Mouse (Mus musculus) hindbrain, embryonic 11.5 days (tissue): ENCODE data around the gene Dcun1d5. TPM values are rescaled to one million over a fixed set of nuclear protein-coding genes. Genes with fewer than 3 reads are reported as not detected.

Experiments
- polyA plus RNA-seq: library from polyadenylated mRNA; unstranded; fragments of >200 nt; fragmentation: Nextera tagmentation; extraction: Ambion mirVana; gene quantifications from 2 replicates; pipeline ENCODE4 v1.2.1, GENCODE M21; 2014

Dcun1d5 gene
- polyA plus RNA-seq, 1 experiment from 2014 or later = 147 TPM

Other genes starting within 250 kb of the Dcun1d5 start
- 28.6 and 29.2 TPM in 2 replicates for gene Dync2h1, start 74 bp upstream of the Dcun1d5 start, polyA plus RNA-seq
- gene Mmp13, start 88.0 kb downstream of the Dcun1d5 start, polyA plus RNA-seq = not detected in 2 replicates
- not detected in 2 replicates for gene Mmp12, start 159.9 kb downstream of the Dcun1d5 start, polyA plus RNA-seq
- not detected in 2 replicates for gene Mmp1b, start 203.5 kb downstream of the Dcun1d5 start, polyA plus RNA-seq